Mouse (Mus musculus) right cerebral cortex, postnatal 4 days (tissue): ENCODE results near the gene Zfp42.
"Not testable (repeated sequence)": the region's sequence is repeated elsewhere in the genome, so short reads cannot be mapped to it uniquely, and the experiment has no call there.

Experiments used
- DNase-seq: peaks from one replicate; pipeline ENCODE4 v3.0.0-alpha.2; 2022

Zfp42 gene

GRCm38 (mm10) chr8:43306896-43307295, at the start of gene Zfp42:
Zfp42 (minus strand) TSS chr8:43306980.
- no peak for DNase-seq

GRCm38 (mm10) chr8:43356069-43356770, 49.4 kb upstream of the Zfp42 start:
- DNase-seq: no peak

- not testable (repeated sequence) for DNase-seq
Observed at GRCm38 (mm10) chr8:43352241-43352640, 45.5 kb upstream of the Zfp42 start.

- no peak for DNase-seq
Observed at GRCm38 (mm10) chr8:43338555-43338954, 31.8 kb upstream of the Zfp42 start.

GRCm38 (mm10) chr8:43333465-43333864, 26.7 kb upstream of the Zfp42 start:
- DNase-seq: no peak

- DNase-seq: no peak
Observed at GRCm38 (mm10) chr8:43331657-43332056, 24.9 kb upstream of the Zfp42 start.

- DNase-seq: no peak
Observed at GRCm38 (mm10) chr8:43329913-43330705, 23.3 kb upstream of the Zfp42 start.

- no peak for DNase-seq
Observed at GRCm38 (mm10) chr8:43328666-43329065, 21.9 kb upstream of the Zfp42 start.

- DNase-seq: no peak
Observed at GRCm38 (mm10) chr8:43320771-43321170, 14.0 kb upstream of the Zfp42 start.

GRCm38 (mm10) chr8:43308213-43308612, 1.4 kb upstream of the Zfp42 start:
- no peak for DNase-seq

GRCm38 (mm10) chr8:43305676-43306075, 1.1 kb downstream of the Zfp42 start:
- DNase-seq: no peak

GRCm38 (mm10) chr8:43299796-43300195, 7.0 kb downstream of the Zfp42 start:
- no peak for DNase-seq

- DNase-seq: no peak
Observed at GRCm38 (mm10) chr8:43295826-43296225, 11.0 kb downstream of the Zfp42 start.

GRCm38 (mm10) chr8:43294191-43294590, 12.6 kb downstream of the Zfp42 start:
- DNase-seq: no peak

GRCm38 (mm10) chr8:43290424-43291111, 16.2 kb downstream of the Zfp42 start:
- no peak for DNase-seq

- no peak for DNase-seq
Observed at GRCm38 (mm10) chr8:43289781-43290180, 17.0 kb downstream of the Zfp42 start.

GRCm38 (mm10) chr8:43288840-43289239, 17.9 kb downstream of the Zfp42 start:
- DNase-seq: no peak

- DNase-seq: no peak
Observed at GRCm38 (mm10) chr8:43287456-43287855, 19.3 kb downstream of the Zfp42 start.

- no peak for DNase-seq
Observed at GRCm38 (mm10) chr8:43283231-43283630, 23.5 kb downstream of the Zfp42 start.

GRCm38 (mm10) chr8:43278397-43278796, 28.4 kb downstream of the Zfp42 start:
- DNase-seq: no peak

- DNase-seq: no peak
Observed at GRCm38 (mm10) chr8:43260961-43261360, 45.8 kb downstream of the Zfp42 start.

- no peak for DNase-seq
Observed at GRCm38 (mm10) chr8:43257886-43258285, 48.9 kb downstream of the Zfp42 start.

- DNase-seq: no peak
Observed at GRCm38 (mm10) chr8:43255695-43256094, 51.1 kb downstream of the Zfp42 start.

- no peak for DNase-seq
Observed at GRCm38 (mm10) chr8:43251653-43252052, 55.1 kb downstream of the Zfp42 start.
